Mouse (Mus musculus) urinary bladder, adult 18-20 months (tissue): ENCODE measurements around the gene Fetub.

Source experiments
- DNase-seq, 2 experiments: peaks; one replicate each; pipeline ENCODE4 v3.0.0; 2022; ENCODE audit warnings: low spot score in 2 of 2, mixed read lengths in 2 of 2

Gene Fetub

GRCm38 (mm10) chr16:22963293-22963692 is 45.2 kb downstream of the Fetub start:
- no peak for DNase-seq

- no peak for DNase-seq
These were observed 49.4 kb downstream of the Fetub start for GRCm38 (mm10) chr16:22967383-22968030.
